Mouse (Mus musculus) liver, adult 2 months (tissue): ENCODE results near the gene Resp18.

Experiments
- CTCF ChIP-seq: fragments of 200-500 bp; IDR thresholded peaks from 2 replicates; pipeline ENCODE4 v1.5.1; 2011; ENCODE audit warnings: low read depth, low read length, control low read depth
- POLR2A ChIP-seq: fragments of 200-500 bp; IDR thresholded peaks from 2 replicates; pipeline ENCODE4 v1.6.1; 2011; ENCODE audit warnings: low read length, control low read depth; ENCODE audit not compliant: insufficient read depth; ENCODE audit errors: extremely low read depth

DNA sequence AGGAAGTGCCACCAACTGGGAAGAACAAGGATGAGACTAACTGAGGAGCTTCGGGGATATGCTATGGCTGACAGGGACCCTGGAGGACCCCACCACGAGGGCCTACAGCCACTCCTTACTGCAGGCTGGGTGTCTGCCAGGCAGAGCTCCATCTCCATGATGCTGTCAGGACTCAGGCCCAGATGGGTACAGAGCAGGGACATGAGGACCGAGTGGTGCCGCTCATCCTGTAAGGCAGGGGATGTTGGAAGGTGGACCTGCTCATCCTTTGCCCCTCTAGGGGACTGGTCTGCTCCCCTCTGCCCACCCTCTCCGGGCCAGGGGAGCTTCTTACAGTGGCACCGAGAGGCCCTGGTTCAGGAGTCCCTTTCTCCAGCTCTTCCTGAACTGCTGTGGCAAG, 36.8 kb upstream of the Resp18 start:
- TF ChIP-seq POLR2A: no peak
- TF ChIP-seq CTCF: no peak
